ENCODE assay signal across 18 mouse cellular contexts in the genomic region with DNA sequence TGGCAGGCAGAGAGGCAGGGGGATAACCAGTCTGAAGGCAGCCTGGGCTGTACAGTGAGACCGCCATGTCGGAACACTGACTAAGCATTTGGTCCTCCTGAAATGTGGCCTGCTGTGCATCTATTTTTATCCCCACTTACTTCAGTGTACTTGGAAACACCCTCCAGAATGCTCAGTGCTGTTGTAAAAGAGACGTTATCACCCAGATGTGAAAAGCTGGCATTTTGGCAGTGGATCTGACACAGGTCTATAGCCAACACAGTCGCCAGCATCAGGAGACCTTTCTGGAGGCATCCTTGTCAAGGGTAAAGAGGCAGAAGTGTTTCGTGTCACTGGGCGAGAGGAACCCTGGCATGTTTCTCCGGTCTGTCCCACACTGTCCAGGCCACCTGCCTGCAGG.
"Had no signal": no experiment of that assay in that cellular context is flagged by ENCODE, and none has a peak within 500 bp of the region (broad histone marks: within the 10 kb centered on the region; RNA-seq: fewer than 3 reads in every experiment).

No protein-coding gene starts in this region.

- H3K27me3 ChIP-seq: liver, embryonic 15.5 days; neural tube, embryonic 13.5 days had no signal

- DNase-seq: kidney, adult 9 months; kidney, postnatal 4 days; lung, adult 2 months; lung, postnatal 36 days; retina, postnatal 1 day; right cerebral cortex, postnatal 4 days; spleen, adult 18-20 months; thymus, adult 2 months; thymus, postnatal 25 days had no signal

- H3K27ac ChIP-seq: kidney, postnatal 0 days; left cerebral cortex, adult 2 months; limb, embryonic 10.5 days; liver, embryonic 15.5 days; midbrain, embryonic 10.5 days; neural tube, embryonic 13.5 days had no signal

- H3K9ac ChIP-seq: liver, embryonic 15.5 days; neural tube, embryonic 13.5 days had no signal

- H3K36me3 ChIP-seq: limb, embryonic 10.5 days; liver, embryonic 15.5 days; midbrain, embryonic 10.5 days; neural tube, embryonic 13.5 days had no signal

- H3K9me3 ChIP-seq: limb, embryonic 10.5 days; liver, embryonic 15.5 days; midbrain, embryonic 10.5 days had no signal

- ATAC-seq: lung, postnatal 0 days; midbrain, embryonic 16.5 days had no signal

- H3K4me1 ChIP-seq: liver, embryonic 15.5 days; midbrain, embryonic 10.5 days had no signal

- H3K4me2 ChIP-seq: liver, embryonic 11.5 days; liver, embryonic 15.5 days; neural tube, embryonic 13.5 days had no signal

- H3K4me3 ChIP-seq: left cerebral cortex, adult 2 months; limb, embryonic 10.5 days; liver, embryonic 15.5 days; midbrain, embryonic 10.5 days; neural tube, embryonic 13.5 days had no signal
